Mouse (Mus musculus): Measurements from ENCODE around the gene Arel1. TPM values are rescaled to one million over a fixed set of nuclear protein-coding genes. Genes with fewer than 3 reads are reported as not detected.

The Arel1 gene
- polyA plus RNA-seq, 1 experiment from 2014 or later, result 21.8 TPM

GRCm38 (mm10) chr12:84947894-84948583 is 22.7 kb downstream of the Arel1 start:
- Histone ChIP-seq H3K4me1 (no peaks in the 10 kb centered on the region), H3K4me3 (no peak overlapping the region), H3K4me2 (replicated peaks) (no peak overlapping the region), H3K9me3 (no peaks in the 10 kb centered on the region), H3K36me3 (peaks cover 31% of the 10 kb centered on the region), H3K27me3 (no peaks in the 10 kb centered on the region), H3K9ac (no peak overlapping the region), H3K27ac (no peak overlapping the region)
- 66% methylated on average over 2 of the region's 2 CpGs for WGBS
- ATAC-seq (ENCODE audit: insufficient number of reproducible peaks, insufficient read depth, low FRiP score, low TSS enrichment), result no peak

DNA sequence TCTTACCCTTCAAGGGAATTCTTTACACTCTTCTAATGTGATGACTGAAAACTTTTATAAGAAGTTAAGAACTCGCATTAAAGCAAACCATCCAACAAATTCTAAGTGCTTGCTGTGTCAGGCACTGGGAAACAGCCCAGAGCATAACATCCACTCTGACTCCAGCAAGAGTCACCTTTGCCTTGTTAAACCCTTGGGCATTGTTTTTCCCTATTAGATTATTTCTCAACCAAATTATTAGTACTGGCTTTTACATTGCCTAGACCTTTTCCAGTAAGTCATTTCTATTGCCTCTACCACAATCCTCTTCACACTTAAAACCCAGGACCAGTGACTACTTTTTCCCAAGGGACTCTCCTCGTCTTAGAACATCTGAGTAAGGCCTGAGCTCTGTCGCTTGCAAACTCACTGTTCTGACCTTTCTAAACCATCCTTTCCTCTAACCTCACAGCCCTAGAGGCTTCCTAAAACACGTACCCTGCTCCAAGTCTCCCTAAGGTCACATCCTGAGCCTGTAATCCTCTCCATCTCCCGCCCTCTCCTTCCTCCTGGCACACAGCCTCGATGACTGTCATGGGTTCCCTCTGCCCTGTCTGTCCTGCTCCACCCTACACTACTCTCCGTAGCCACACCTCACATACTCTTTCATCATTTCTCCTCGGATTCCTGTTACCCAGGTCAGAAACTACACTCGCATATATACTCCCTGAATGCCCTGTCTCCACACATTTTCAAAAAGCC is 25.7 kb downstream of the Arel1 start:
- H3K4me2 ChIP-seq (replicated peaks), result no peak overlapping the region
- H3K27ac ChIP-seq, result no peak overlapping the region
- no peaks in the 10 kb centered on the region for H3K9me3 ChIP-seq
- no peaks in the 10 kb centered on the region for H3K27me3 ChIP-seq
- peaks cover 54% of the 10 kb centered on the region for H3K36me3 ChIP-seq
- ATAC-seq (ENCODE audit: insufficient number of reproducible peaks, insufficient read depth, low FRiP score, low TSS enrichment), result no peak
- H3K9ac ChIP-seq, result no peak overlapping the region
- no peak overlapping the region for H3K4me3 ChIP-seq
- WGBS, result 84% methylated on average over 9 of the region's 9 CpGs
- no peaks in the 10 kb centered on the region for H3K4me1 ChIP-seq

- Histone ChIP-seq H3K4me3 (no peak overlapping the region), H3K4me2 (replicated peaks) (no peak overlapping the region), H3K9ac (no peak overlapping the region), H3K36me3 (peaks cover 53% of the 10 kb centered on the region), H3K27me3 (no peaks in the 10 kb centered on the region), H3K27ac (no peak overlapping the region), H3K9me3 (no peaks in the 10 kb centered on the region), H3K4me1 (no peaks in the 10 kb centered on the region)
- no peak for ATAC-seq (ENCODE audit: insufficient number of reproducible peaks, insufficient read depth, low FRiP score, low TSS enrichment)
- WGBS, result 89% methylated on average over 4 of the region's 4 CpGs
Measured at GRCm38 (mm10) chr12:84944150-84944812, 26.4 kb downstream of the Arel1 start.

DNA sequence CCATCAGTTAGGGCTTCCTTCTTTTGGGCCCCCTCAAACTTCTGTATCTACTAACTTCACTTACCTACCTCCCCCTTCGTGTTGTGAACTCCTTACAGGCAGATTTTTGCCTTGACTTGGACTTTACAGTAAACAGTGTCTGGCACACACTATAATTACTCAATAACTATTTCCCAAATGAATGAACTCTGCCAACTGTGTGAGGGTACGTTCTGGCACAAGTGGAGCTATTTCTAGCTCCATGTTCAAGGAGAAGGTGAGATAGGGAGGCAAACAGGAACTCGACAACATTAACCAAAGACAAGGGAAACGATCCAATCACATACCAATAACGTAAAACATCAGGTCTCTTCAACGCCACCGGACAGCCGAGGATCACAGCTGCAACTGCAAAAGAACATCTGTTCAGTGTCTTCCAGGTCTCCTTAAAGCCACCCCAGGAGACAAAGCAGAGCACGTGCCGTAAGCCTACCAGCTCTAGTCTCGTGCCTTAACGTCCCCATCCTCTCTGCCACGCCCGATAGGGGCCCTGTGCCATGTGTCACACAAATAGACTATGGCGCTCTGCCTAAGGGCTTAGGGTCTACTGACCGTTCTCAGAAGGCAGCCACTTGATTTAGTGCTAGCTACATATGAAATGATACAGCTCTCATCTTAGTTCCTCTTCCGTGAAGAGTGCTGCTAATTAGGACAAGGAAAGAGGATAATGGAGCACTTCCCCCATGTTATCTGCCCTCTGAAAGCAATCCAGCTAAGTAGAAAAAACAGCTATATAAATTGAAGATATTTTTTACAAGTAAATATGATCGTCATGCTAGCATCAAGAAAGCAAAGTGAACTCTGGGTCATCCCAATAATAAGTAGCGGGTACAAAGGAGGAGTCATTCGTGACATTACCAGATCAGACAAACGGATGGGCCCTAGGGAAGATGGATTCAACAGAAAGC is 27.4 kb downstream of the Arel1 start:
- Histone ChIP-seq H3K27ac (no peak overlapping the region), H3K27me3 (no peaks in the 10 kb centered on the region), H3K4me1 (no peaks in the 10 kb centered on the region), H3K36me3 (peaks cover 63% of the 10 kb centered on the region), H3K9me3 (no peaks in the 10 kb centered on the region), H3K9ac (no peak overlapping the region), H3K4me2 (replicated peaks) (no peak overlapping the region), H3K4me3 (no peak overlapping the region)
- ATAC-seq (ENCODE audit: insufficient number of reproducible peaks, insufficient read depth, low FRiP score, low TSS enrichment), result no peak
- 88% methylated on average over 21 of the region's 21 CpGs for WGBS

DNA sequence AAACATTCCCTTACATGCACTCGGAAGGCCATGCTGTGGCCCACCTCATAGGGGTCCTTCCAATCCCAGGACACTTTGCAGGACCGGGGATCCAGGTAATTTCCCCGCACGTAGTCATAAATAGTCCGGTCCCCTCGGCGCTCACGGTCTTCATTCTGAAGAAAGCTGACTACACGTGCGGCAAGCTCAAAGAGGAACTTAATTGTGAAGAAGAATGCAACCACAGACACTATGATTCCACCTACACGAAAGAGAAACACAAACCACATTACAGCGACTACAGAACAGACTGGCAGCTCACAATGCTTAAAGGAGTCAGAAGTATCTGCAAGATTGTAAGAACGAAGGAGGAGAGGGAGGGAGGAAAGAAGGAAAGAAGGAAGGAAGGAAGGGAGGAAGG is 29.0 kb downstream of the Arel1 start:
- H3K9ac ChIP-seq, result no peak overlapping the region
- no peak for ATAC-seq (ENCODE audit: insufficient number of reproducible peaks, insufficient read depth, low FRiP score, low TSS enrichment)
- H3K27ac ChIP-seq, result no peak overlapping the region
- H3K36me3 ChIP-seq, result peaks cover 59% of the 10 kb centered on the region
- H3K4me3 ChIP-seq, result no peak overlapping the region
- H3K4me1 ChIP-seq, result no peaks in the 10 kb centered on the region
- WGBS, result 95% methylated on average over 13 of the region's 13 CpGs
- H3K27me3 ChIP-seq, result no peaks in the 10 kb centered on the region
- H3K9me3 ChIP-seq, result no peaks in the 10 kb centered on the region
- H3K4me2 ChIP-seq (replicated peaks), result no peak overlapping the region

DNA sequence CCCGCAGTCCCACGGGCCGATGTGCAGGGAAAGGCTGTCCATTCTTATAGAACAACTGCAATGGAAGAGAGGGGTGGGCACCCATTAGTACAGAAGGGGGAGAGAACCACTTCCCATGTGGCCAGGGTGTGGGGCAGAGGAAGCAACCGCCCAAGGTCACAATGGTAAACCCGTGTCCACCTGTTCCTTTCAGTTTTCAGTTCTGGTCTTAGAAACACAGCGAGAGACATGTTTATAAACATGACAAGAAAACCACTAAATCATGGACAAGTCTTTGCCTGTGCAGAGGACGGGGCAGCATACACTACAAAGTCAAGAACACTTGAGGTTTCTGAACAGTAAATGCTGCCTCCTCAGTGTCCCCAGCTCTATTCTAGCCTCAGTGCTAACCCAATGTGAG is 30.4 kb downstream of the Arel1 start:
- Histone ChIP-seq H3K9me3 (no peaks in the 10 kb centered on the region), H3K27me3 (no peaks in the 10 kb centered on the region), H3K4me3 (no peak overlapping the region), H3K4me2 (replicated peaks) (no peak overlapping the region), H3K36me3 (peaks cover 61% of the 10 kb centered on the region), H3K27ac (no peak overlapping the region), H3K9ac (no peak overlapping the region), H3K4me1 (no peaks in the 10 kb centered on the region)
- WGBS, result 93% methylated on average over 7 of the region's 7 CpGs
- ATAC-seq (ENCODE audit: insufficient number of reproducible peaks, insufficient read depth, low FRiP score, low TSS enrichment), result no peak

- Histone ChIP-seq H3K4me2 (replicated peaks) (no peak overlapping the region), H3K36me3 (peaks cover 70% of the 10 kb centered on the region), H3K9me3 (no peaks in the 10 kb centered on the region), H3K4me1 (no peaks in the 10 kb centered on the region), H3K9ac (no peak overlapping the region), H3K27me3 (no peaks in the 10 kb centered on the region), H3K4me3 (no peak overlapping the region), H3K27ac (no peak overlapping the region)
- 93% methylated on average over 7 of the region's 7 CpGs for WGBS
- no peak for ATAC-seq (ENCODE audit: insufficient number of reproducible peaks, insufficient read depth, low FRiP score, low TSS enrichment)
Measured at GRCm38 (mm10) chr12:84939117-84939516, 31.6 kb downstream of the Arel1 start.

- Histone ChIP-seq H3K27me3 (no peaks in the 10 kb centered on the region), H3K36me3 (peaks cover 74% of the 10 kb centered on the region), H3K27ac (no peak overlapping the region), H3K4me1 (no peaks in the 10 kb centered on the region), H3K9me3 (no peaks in the 10 kb centered on the region), H3K4me3 (no peak overlapping the region), H3K4me2 (replicated peaks) (no peak overlapping the region), H3K9ac (no peak overlapping the region)
- ATAC-seq (ENCODE audit: insufficient number of reproducible peaks, insufficient read depth, low FRiP score, low TSS enrichment), result no peak
- WGBS, result 83% methylated on average over 5 of the region's 5 CpGs
Measured at GRCm38 (mm10) chr12:84935343-84935742, 35.4 kb downstream of the Arel1 start.

- Histone ChIP-seq H3K4me3 (no peak overlapping the region), H3K9ac (no peak overlapping the region), H3K9me3 (no peaks in the 10 kb centered on the region), H3K36me3 (peaks cover 78% of the 10 kb centered on the region), H3K27me3 (no peaks in the 10 kb centered on the region), H3K4me2 (replicated peaks) (no peak overlapping the region), H3K4me1 (no peaks in the 10 kb centered on the region), H3K27ac (no peak overlapping the region)
- 94% methylated on average over 6 of the region's 6 CpGs for WGBS
- ATAC-seq (ENCODE audit: insufficient number of reproducible peaks, insufficient read depth, low FRiP score, low TSS enrichment), result no peak
Measured at GRCm38 (mm10) chr12:84932210-84932609, 38.5 kb downstream of the Arel1 start.

DNA sequence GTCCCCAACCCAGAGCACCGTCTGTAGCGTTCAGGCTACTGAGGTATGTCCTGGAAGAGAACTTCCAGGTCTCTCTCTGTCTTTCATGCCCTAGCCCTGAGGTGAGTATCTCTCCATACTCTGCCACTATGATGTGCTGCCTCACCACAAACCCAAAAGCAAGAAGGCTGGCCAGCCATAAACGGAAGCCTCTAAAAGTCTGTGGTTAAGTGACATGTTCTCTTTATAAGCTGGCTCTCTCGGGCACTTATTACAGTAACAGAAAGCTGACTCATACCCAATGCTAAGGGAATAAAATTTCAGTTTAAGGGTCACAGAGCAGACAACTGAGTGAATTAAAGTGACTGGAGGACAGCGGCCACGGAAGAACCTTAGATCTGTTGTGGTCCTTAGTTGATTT is 44.2 kb downstream of the Arel1 start:
- Histone ChIP-seq H3K4me3 (no peak overlapping the region), H3K27me3 (no peaks in the 10 kb centered on the region), H3K9me3 (no peaks in the 10 kb centered on the region), H3K9ac (no peak overlapping the region), H3K4me2 (replicated peaks) (no peak overlapping the region), H3K27ac (no peak overlapping the region), H3K4me1 (no peaks in the 10 kb centered on the region), H3K36me3 (peaks cover 83% of the 10 kb centered on the region)
- no peak for ATAC-seq (ENCODE audit: insufficient number of reproducible peaks, insufficient read depth, low FRiP score, low TSS enrichment)
- 95% methylated on average over 6 of the region's 6 CpGs for WGBS

GRCm38 (mm10) chr12:84924324-84924723 is 46.4 kb downstream of the Arel1 start:
- no peaks in the 10 kb centered on the region for H3K9me3 ChIP-seq
- no peak overlapping the region for H3K27ac ChIP-seq
- ATAC-seq (ENCODE audit: insufficient number of reproducible peaks, insufficient read depth, low FRiP score, low TSS enrichment), result no peak
- H3K27me3 ChIP-seq, result no peaks in the 10 kb centered on the region
- 90% methylated on average over 5 of the region's 5 CpGs for whole genome bisulfite sequencing
- no peaks in the 10 kb centered on the region for H3K4me1 ChIP-seq
- no peak overlapping the region for H3K4me3 ChIP-seq
- peaks cover 84% of the 10 kb centered on the region for H3K36me3 ChIP-seq
- no peak overlapping the region for H3K9ac ChIP-seq
- H3K4me2 ChIP-seq (replicated peaks), result no peak overlapping the region
